In genomic region chr5:119317617-119318016, GRCm38 (mm10) we compare ENCODE assay signal across 14 mouse cellular contexts.
"Had no signal": no experiment of that assay in that cellular context is flagged by ENCODE, and none has a peak within 500 bp of the region (broad histone marks: within the 10 kb centered on the region; RNA-seq: fewer than 3 reads in every experiment).

No protein-coding gene starts in this region.

- H3K4me1 ChIP-seq: neural tube, embryonic 13.5 days had no signal

- H3K4me2 ChIP-seq: midbrain, embryonic 12.5 days; neural tube, embryonic 13.5 days had no signal

- H3K36me3 ChIP-seq: midbrain, embryonic 10.5 days; midbrain, embryonic 12.5 days; neural tube, embryonic 13.5 days had no signal

- ATAC-seq: midbrain, embryonic 16.5 days had no signal

- H3K27me3 ChIP-seq: neural tube, embryonic 13.5 days had no signal

- DNase-seq: lung, adult 18-20 months; lung, postnatal 10 days; lung, postnatal 4 days; midbrain, embryonic 14.5 days; right cerebral cortex, postnatal 14 days; thymus, adult 18-20 months; thymus, postnatal 14 days; thymus, postnatal 36 days had no signal

- H3K4me3 ChIP-seq: midbrain, embryonic 10.5 days; midbrain, embryonic 12.5 days; myocyte; neural tube, embryonic 13.5 days had no signal

- H3K9me3 ChIP-seq: midbrain, embryonic 10.5 days; midbrain, embryonic 12.5 days; neural tube, embryonic 13.5 days had no signal

- H3K9ac ChIP-seq: liver, embryonic 14.5 days; midbrain, embryonic 12.5 days; neural tube, embryonic 13.5 days had no signal

- H3K27ac ChIP-seq: liver, embryonic 14.5 days; midbrain, embryonic 10.5 days; midbrain, embryonic 12.5 days; neural tube, embryonic 13.5 days had no signal
